Mouse (Mus musculus) lung, embryonic 14.5 days (tissue): ENCODE data around the gene Mllt10. TPM values are rescaled to one million over a fixed set of nuclear protein-coding genes. Genes with fewer than 3 reads are reported as not detected.

ENCODE experiments used
- ATAC-seq: fragments of 200-750 bp; cut with Nextera tagmentation; 2 replicates; pipeline ENCODE4 v1.8.0; 2017; ENCODE audit warnings: mild to moderate bottlenecking, moderate TSS enrichment, moderate library complexity; ENCODE audit not compliant: insufficient read depth
- DNase-seq: peaks from one replicate; pipeline ENCODE4 v3.0.0-alpha.2; 2015
- H3K27ac ChIP-seq: fragments of 300-500 bp; sonication (generic); 2 replicates; pipeline ENCODE4 v1.5.1; 2014; ENCODE audit warnings: low read depth, mild to moderate bottlenecking, moderate library complexity
- H3K27me3 ChIP-seq: fragments of 300-500 bp; sonication (generic); 2 replicates; pipeline ENCODE4 v1.6.1; 2014; ENCODE audit warnings: low read length, control low read depth; ENCODE audit not compliant: insufficient read depth
- H3K36me3 ChIP-seq: fragments of 300-500 bp; sonication (generic); 2 replicates; pipeline ENCODE4 v1.6.1; 2014; ENCODE audit warnings: control low read depth; ENCODE audit not compliant: insufficient read depth
- H3K4me1 ChIP-seq: fragments of 300-500 bp; sonication (generic); 2 replicates; pipeline ENCODE4 v1.6.1; 2014; ENCODE audit warnings: antibody characterized with exemption, control low read depth; ENCODE audit not compliant: insufficient read depth
- H3K4me2 ChIP-seq: fragments of 300-500 bp; sonication (generic); 2 replicates; pipeline ENCODE4 v1.6.1; 2014; ENCODE audit warnings: mild to moderate bottlenecking
- H3K4me3 ChIP-seq: fragments of 300-500 bp; sonication (generic); 2 replicates; pipeline ENCODE4 v1.5.1; 2014; ENCODE audit warnings: low read depth, low read length
- H3K9ac ChIP-seq: fragments of 300-500 bp; sonication (generic); 2 replicates; pipeline ENCODE4 v1.6.1; 2014
- H3K9me3 ChIP-seq: fragments of 300-500 bp; sonication (generic); 2 replicates; pipeline ENCODE4 v1.6.1; 2016; ENCODE audit warnings: low read depth, low read length, control low read depth
- CTCF ChIP-seq: IDR thresholded peaks from 2 replicates; pipeline ENCODE4 v1.5.1; 2016; ENCODE audit warnings: antibody characterized with exemption, low read depth
- WGBS: fragments of 180-500 bp; shearing (Covaris S2); extraction: QIAGEN DNeasy Blood & Tissue Kit; methylation state at CpG from one replicate; pipeline ENCODE4 v1.1.7; 2014; 5-methylcytosine and 5-hydroxymethylcytosine counted together
- polyA plus RNA-seq: library from polyadenylated mRNA; unstranded; fragments of >200 nt; fragmentation: Nextera tagmentation; extraction: Ambion mirVana; gene quantifications from 2 replicates; pipeline ENCODE4 v1.2.1, GENCODE M21; 2014

Mllt10 gene
- polyA plus RNA-seq, 1 experiment from 2014 or later, result 46.2 TPM

GRCm38 (mm10) chr2:18022886-18023285 is 32.2 kb upstream of the Mllt10 start:
- 35% methylated on average over 1 of the region's 1 CpGs for WGBS
- Histone ChIP-seq H3K4me2 (no peak overlapping the region), H3K4me1 (no peaks in the 10 kb centered on the region; the same call in 1 of the 2 replicates), H3K27me3 (no peaks in the 10 kb centered on the region), H3K9me3 (no peaks in the 10 kb centered on the region), H3K9ac (no peak overlapping the region), H3K36me3 (no peaks in the 10 kb centered on the region), H3K27ac (no peak overlapping the region), H3K4me3 (no peak overlapping the region)
- ATAC-seq (no peak), DNase-seq (no peak)
- no peak for TF ChIP-seq CTCF

- 49% methylated on average over 5 of the region's 5 CpGs for WGBS
- Histone ChIP-seq H3K27ac (no peak overlapping the region), H3K4me2 (peak overlapping the region; percentile 95), H3K4me3 (peak overlapping the region; percentile 66; the same call in 1 of the 2 replicates), H3K4me1 (no peaks in the 10 kb centered on the region; the same call in 1 of the 2 replicates), H3K36me3 (no peaks in the 10 kb centered on the region), H3K27me3 (no peaks in the 10 kb centered on the region), H3K9me3 (no peaks in the 10 kb centered on the region), H3K9ac (no peak overlapping the region)
- ATAC-seq (no peak), DNase-seq (no peak)
- no peak for TF ChIP-seq CTCF
These were observed 29.9 kb upstream of the Mllt10 start for GRCm38 (mm10) chr2:18025116-18025515.

GRCm38 (mm10) chr2:18025781-18026115 is 29.3 kb upstream of the Mllt10 start:
- Histone ChIP-seq H3K27me3 (no peaks in the 10 kb centered on the region), H3K27ac (no peak overlapping the region), H3K9ac (peak overlapping the region; percentile 56), H3K4me3 (peak overlapping the region; percentile 66), H3K36me3 (no peaks in the 10 kb centered on the region), H3K9me3 (no peaks in the 10 kb centered on the region), H3K4me2 (peak overlapping the region; percentile 95), H3K4me1 (no peaks in the 10 kb centered on the region; the same call in 1 of the 2 replicates)
- no peak for TF ChIP-seq CTCF
- DNase-seq, result no peak
- no peak for ATAC-seq
- 5% methylated on average over 14 of the region's 14 CpGs for WGBS

- ATAC-seq (peak; percentile 3; the same call in 1 of the 2 replicates), DNase-seq (peak; percentile 68)
- Histone ChIP-seq H3K36me3 (no peaks in the 10 kb centered on the region), H3K9me3 (no peaks in the 10 kb centered on the region), H3K27me3 (no peaks in the 10 kb centered on the region), H3K4me1 (peaks cover 4% of the 10 kb centered on the region), H3K4me2 (peak overlapping the region; percentile 95), H3K27ac (peak overlapping the region; percentile 7; the same call in 1 of the 2 replicates), H3K4me3 (peak overlapping the region; percentile 66), H3K9ac (peak overlapping the region; percentile 56)
- 1% methylated on average over 44 of the region's 44 CpGs for WGBS
- peak; percentile 28 for TF ChIP-seq CTCF
These were observed 28.7 kb upstream of the Mllt10 start for GRCm38 (mm10) chr2:18026116-18026947.

GRCm38 (mm10) chr2:18027448-18028139 is 27.4 kb upstream of the Mllt10 start:
- H3K4me2 ChIP-seq, result peak overlapping the region; percentile 95

GRCm38 (mm10) chr2:18028140-18029021 is 26.7 kb upstream of the Mllt10 start:
- peak; percentile 80 for ATAC-seq
- under 1% methylated on average over 61 of the region's 61 CpGs for WGBS
- DNase-seq, result peak; percentile 97
- H3K36me3 ChIP-seq, result no peaks in the 10 kb centered on the region
- no peak for TF ChIP-seq CTCF
- H3K27me3 ChIP-seq, result no peaks in the 10 kb centered on the region
- H3K4me1 ChIP-seq, result peaks cover 14% of the 10 kb centered on the region
- H3K9me3 ChIP-seq, result no peaks in the 10 kb centered on the region
- H3K4me2 ChIP-seq, result peak overlapping the region; percentile 95
- H3K9ac ChIP-seq, result peak overlapping the region; percentile 93
- peak overlapping the region; percentile 66 for H3K4me3 ChIP-seq
- H3K27ac ChIP-seq, result peak overlapping the region; percentile 99

More at GRCm38 (mm10) chr2:18027448-18028139, 27.4 kb upstream of the Mllt10 start:
- Histone ChIP-seq H3K27ac (peak overlapping the region; percentile 99), H3K4me3 (peak overlapping the region; percentile 66), H3K4me1 (peaks cover 14% of the 10 kb centered on the region), H3K9me3 (no peaks in the 10 kb centered on the region), H3K27me3 (no peaks in the 10 kb centered on the region), H3K9ac (peak overlapping the region; percentile 93), H3K36me3 (no peaks in the 10 kb centered on the region)
- peak; percentile 91 for ATAC-seq
- WGBS, result under 1% methylated on average over 42 of the region's 44 CpGs
- TF ChIP-seq CTCF, result peak; percentile 99
- peak; percentile 99 for DNase-seq
